Mouse (Mus musculus) liver, postnatal 0 days (tissue): ENCODE measurements at regions not wholly inside any gene's neighbourhood (a gene's known extent, or its start where the extent isn't known, plus 50 kb on each side); places are given as distances from the start of the nearest gene placed in this dataset.

Experiments used
- CTCF ChIP-seq: sonication (generic); IDR thresholded peaks from 2 replicates; pipeline ENCODE4 v1.5.1; 2016; ENCODE audit warnings: antibody characterized with exemption, low read depth
- EP300 ChIP-seq: IDR thresholded peaks from 2 replicates; pipeline ENCODE4 v1.6.1; 2016; ENCODE audit warnings: antibody characterized with exemption, low read depth, mild to moderate bottlenecking

DNA sequence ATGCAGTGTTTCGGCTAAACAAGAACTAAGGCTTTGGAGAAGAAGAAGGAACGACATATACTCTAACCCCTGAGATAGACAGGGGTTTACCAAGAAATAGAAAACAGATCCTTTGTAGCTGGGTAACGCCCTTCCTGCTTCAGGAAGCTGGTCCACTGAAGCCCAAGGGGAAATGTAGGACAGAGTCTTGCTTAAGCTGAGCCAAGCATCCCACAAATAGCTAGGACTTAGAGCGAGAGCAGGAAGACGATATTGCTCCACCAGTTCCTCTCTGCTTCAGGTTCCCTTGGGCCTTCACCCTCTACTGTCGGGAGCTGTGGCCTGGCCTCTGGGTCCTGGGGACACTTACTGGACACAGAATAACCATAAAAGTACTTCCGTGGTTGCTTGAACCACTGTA is 62.2 kb upstream of the Cep78 start:
- TF ChIP-seq CTCF, result no peak
- TF ChIP-seq EP300, result no peak
